Mouse (Mus musculus): Measurements from ENCODE around the gene Abcg5.

GRCm38 (mm10) chr17:84620076-84620475 is 62.7 kb downstream of the Abcg5 start:
- no peak for TF ChIP-seq POLR2A (IDR thresholded peaks at IDR 0.05; ENCODE audit: low read depth, low read length)
- no peak for TF ChIP-seq ZMIZ1 (IDR thresholded peaks at IDR 0.05; ENCODE audit: low read depth, low read length)
- no peak for TF ChIP-seq CHD2 (IDR thresholded peaks at IDR 0.05; ENCODE audit: low read length)
- no peak for TF ChIP-seq CTCF (conservative IDR thresholded peaks at IDR 0.05 in 1 of 2, IDR thresholded peaks at IDR 0.05 in 1 of 2; ENCODE audit: low read depth in 2 of 2, low read length in 2 of 2)
- no peak for TF ChIP-seq CHD1 (IDR thresholded peaks at IDR 0.05; ENCODE audit: low read depth, low read length)
- TF ChIP-seq GABPA (IDR thresholded peaks at IDR 0.05; ENCODE audit: insufficient replicate concordance, low read depth, low read length) = no peak
- no peak for TF ChIP-seq IRF4 (IDR thresholded peaks at IDR 0.05; ENCODE audit: low read depth, low read length)
